Mouse (Mus musculus): Measurements from ENCODE around the gene Ulk3. TPM values are rescaled to one million over a fixed set of nuclear protein-coding genes. Genes with fewer than 3 reads are reported as not detected.

The Ulk3 gene
- polyA plus RNA-seq, 1 experiment, result 5.4 TPM

- no peak overlapping the region for H3K4me3 ChIP-seq (ENCODE audit: insufficient read depth, poor library complexity, severe bottlenecking)
- peaks cover 10% of the 10 kb centered on the region for H3K79me2 ChIP-seq (ENCODE audit: control insufficient read depth, insufficient read depth)
- no peak for TF ChIP-seq CEBPB (IDR thresholded peaks at IDR 0.05; ENCODE audit: low read depth)
- TF ChIP-seq MYOD1 (IDR thresholded peaks at IDR 0.05; ENCODE audit: control insufficient read depth, insufficient read length, low read depth), result no peak
- TF ChIP-seq CTCF (IDR thresholded peaks at IDR 0.05; ENCODE audit: control insufficient read depth, insufficient read depth, insufficient read length), result no peak
- TF ChIP-seq MYOG (IDR thresholded peaks at IDR 0.05; ENCODE audit: control insufficient read depth, extremely low read depth, insufficient read length), result no peak
- no peak for TF ChIP-seq USF1 (IDR thresholded peaks at IDR 0.05; ENCODE audit: low read depth)
- no peaks in the 10 kb centered on the region for H3K27me3 ChIP-seq (ENCODE audit: control insufficient read depth, insufficient read depth, insufficient read length)
- peaks cover 1% of the 10 kb centered on the region for H3K36me3 ChIP-seq (ENCODE audit: control insufficient read depth, insufficient read depth)
- H3K79me3 ChIP-seq (ENCODE audit: low read depth), result peaks cover 6% of the 10 kb centered on the region
- no peak overlapping the region for H3ac ChIP-seq (ENCODE audit: control insufficient read depth, insufficient read length, low read depth)
Observed at GRCm38 (mm10) chr9:57554753-57555152, 34.5 kb upstream of the Ulk3 start.

- H3K79me2 ChIP-seq (ENCODE audit: control insufficient read depth, insufficient read depth), result peaks cover 14% of the 10 kb centered on the region
- no peaks in the 10 kb centered on the region for H3K27me3 ChIP-seq (ENCODE audit: control insufficient read depth, insufficient read depth, insufficient read length)
- H3K36me3 ChIP-seq (ENCODE audit: control insufficient read depth, insufficient read depth), result no peaks in the 10 kb centered on the region
- no peak overlapping the region for H3K4me3 ChIP-seq (ENCODE audit: insufficient read depth, poor library complexity, severe bottlenecking)
- TF ChIP-seq FOSL1 (IDR thresholded peaks at IDR 0.05; ENCODE audit: insufficient read depth, low read length, poor library complexity, severe bottlenecking), result no peak
- no peak for TF ChIP-seq MYOG (IDR thresholded peaks at IDR 0.05; ENCODE audit: control insufficient read depth, extremely low read depth, insufficient read length)
- no peak for TF ChIP-seq CTCF (IDR thresholded peaks at IDR 0.05; ENCODE audit: control insufficient read depth, insufficient read depth, insufficient read length)
- TF ChIP-seq MYOD1 (IDR thresholded peaks at IDR 0.05; ENCODE audit: control insufficient read depth, insufficient read length, low read depth), result no peak
- no peak for TF ChIP-seq MAX (IDR thresholded peaks at IDR 0.05)
- TF ChIP-seq CEBPB (IDR thresholded peaks at IDR 0.05; ENCODE audit: low read depth), result no peak
- TF ChIP-seq USF1 (IDR thresholded peaks at IDR 0.05; ENCODE audit: low read depth), result no peak
- no peak overlapping the region for H3ac ChIP-seq (ENCODE audit: control insufficient read depth, insufficient read length, low read depth)
- peaks cover under 1% of the 10 kb centered on the region for H3K79me3 ChIP-seq (ENCODE audit: low read depth)
Observed at GRCm38 (mm10) chr9:57557215-57557614, 32.0 kb upstream of the Ulk3 start.

GRCm38 (mm10) chr9:57558625-57559024 is 30.6 kb upstream of the Ulk3 start:
- TF ChIP-seq CTCF (IDR thresholded peaks at IDR 0.05; ENCODE audit: control insufficient read depth, insufficient read depth, insufficient read length) (no peak), USF1 (IDR thresholded peaks at IDR 0.05; ENCODE audit: low read depth) (no peak), MAX (IDR thresholded peaks at IDR 0.05) (no peak), MYOD1 (IDR thresholded peaks at IDR 0.05; ENCODE audit: control insufficient read depth, insufficient read length, low read depth) (no peak), CEBPB (IDR thresholded peaks at IDR 0.05; ENCODE audit: low read depth) (no peak), MYOG (IDR thresholded peaks at IDR 0.05; ENCODE audit: control insufficient read depth, extremely low read depth, insufficient read length) (no peak), FOSL1 (IDR thresholded peaks at IDR 0.05; ENCODE audit: insufficient read depth, low read length, poor library complexity, severe bottlenecking) (no peak)
- no peaks in the 10 kb centered on the region for H3K79me3 ChIP-seq (ENCODE audit: low read depth)
- H3K36me3 ChIP-seq (ENCODE audit: control insufficient read depth, insufficient read depth), result no peaks in the 10 kb centered on the region
- no peaks in the 10 kb centered on the region for H3K27me3 ChIP-seq (ENCODE audit: control insufficient read depth, insufficient read depth, insufficient read length)
- H3ac ChIP-seq (ENCODE audit: control insufficient read depth, insufficient read length, low read depth), result no peak overlapping the region
- peaks cover 25% of the 10 kb centered on the region for H3K79me2 ChIP-seq (ENCODE audit: control insufficient read depth, insufficient read depth)
- no peak overlapping the region for H3K4me3 ChIP-seq (ENCODE audit: insufficient read depth, poor library complexity, severe bottlenecking)

GRCm38 (mm10) chr9:57559568-57559967 is 29.7 kb upstream of the Ulk3 start:
- Histone ChIP-seq H3ac (ENCODE audit: control insufficient read depth, insufficient read length, low read depth) (no peak overlapping the region), H3K4me3 (ENCODE audit: insufficient read depth, poor library complexity, severe bottlenecking) (no peak overlapping the region), H3K79me3 (ENCODE audit: low read depth) (no peaks in the 10 kb centered on the region), H3K79me2 (ENCODE audit: control insufficient read depth, insufficient read depth) (peaks cover 35% of the 10 kb centered on the region), H3K36me3 (ENCODE audit: control insufficient read depth, insufficient read depth) (no peaks in the 10 kb centered on the region), H3K27me3 (ENCODE audit: control insufficient read depth, insufficient read depth, insufficient read length) (no peaks in the 10 kb centered on the region)
- TF ChIP-seq FOSL1 (IDR thresholded peaks at IDR 0.05; ENCODE audit: insufficient read depth, low read length, poor library complexity, severe bottlenecking), result no peak
- TF ChIP-seq USF1 (IDR thresholded peaks at IDR 0.05; ENCODE audit: low read depth), result no peak
- TF ChIP-seq CTCF (IDR thresholded peaks at IDR 0.05; ENCODE audit: control insufficient read depth, insufficient read depth, insufficient read length), result no peak
- TF ChIP-seq MYOD1 (IDR thresholded peaks at IDR 0.05; ENCODE audit: control insufficient read depth, insufficient read length, low read depth), result no peak
- TF ChIP-seq MAX (IDR thresholded peaks at IDR 0.05), result no peak
- no peak for TF ChIP-seq CEBPB (IDR thresholded peaks at IDR 0.05; ENCODE audit: low read depth)
- TF ChIP-seq MYOG (IDR thresholded peaks at IDR 0.05; ENCODE audit: control insufficient read depth, extremely low read depth, insufficient read length), result no peak

- Histone ChIP-seq H3K4me3 (ENCODE audit: insufficient read depth, poor library complexity, severe bottlenecking) (peak overlapping the region; percentile 42), H3K79me2 (ENCODE audit: control insufficient read depth, insufficient read depth) (peaks cover 42% of the 10 kb centered on the region), H3K27me3 (ENCODE audit: control insufficient read depth, insufficient read depth, insufficient read length) (no peaks in the 10 kb centered on the region), H3ac (ENCODE audit: control insufficient read depth, insufficient read length, low read depth) (peak overlapping the region; percentile 40), H3K79me3 (ENCODE audit: low read depth) (peaks cover 3% of the 10 kb centered on the region), H3K36me3 (ENCODE audit: control insufficient read depth, insufficient read depth) (no peaks in the 10 kb centered on the region)
- no peak for TF ChIP-seq FOSL1 (IDR thresholded peaks at IDR 0.05; ENCODE audit: insufficient read depth, low read length, poor library complexity, severe bottlenecking)
- no peak for TF ChIP-seq MAX (IDR thresholded peaks at IDR 0.05)
- no peak for TF ChIP-seq USF1 (IDR thresholded peaks at IDR 0.05; ENCODE audit: low read depth)
- no peak for TF ChIP-seq CTCF (IDR thresholded peaks at IDR 0.05; ENCODE audit: control insufficient read depth, insufficient read depth, insufficient read length)
- TF ChIP-seq MYOD1 (IDR thresholded peaks at IDR 0.05; ENCODE audit: control insufficient read depth, insufficient read length, low read depth), result no peak
- TF ChIP-seq MYOG (IDR thresholded peaks at IDR 0.05; ENCODE audit: control insufficient read depth, extremely low read depth, insufficient read length), result no peak
- TF ChIP-seq CEBPB (IDR thresholded peaks at IDR 0.05; ENCODE audit: low read depth), result no peak
Observed at GRCm38 (mm10) chr9:57560263-57560662, 29.0 kb upstream of the Ulk3 start.
